Mouse (Mus musculus) liver, embryonic 14.5 days (tissue): ENCODE measurements around the gene Mcts2. TPM values are rescaled to one million over a fixed set of nuclear protein-coding genes. Genes with fewer than 3 reads are reported as not detected.

Source experiments
- ATAC-seq: fragments of 200-750 bp; cut with Nextera tagmentation; 2 replicates; pipeline ENCODE4 v1.8.0; 2017; ENCODE audit warnings: moderate number of reproducible peaks, mild to moderate bottlenecking, moderate library complexity; ENCODE audit not compliant: insufficient read depth
- DNase-seq, 3 experiments: peaks; one replicate each; pipeline ENCODE4 v3.0.0-alpha.2; 2012 to 2013; ENCODE audit warnings: low read depth in 3 of 3, low spot score in 3 of 3
- H3K27ac ChIP-seq: fragments of 300-500 bp; sonication (generic); 2 replicates; pipeline ENCODE4 v1.5.1; 2014; ENCODE audit warnings: moderate library complexity, mild to moderate bottlenecking, control low read depth, inconsistent platforms
- H3K27me3 ChIP-seq: fragments of 300-500 bp; sonication (generic); 2 replicates; pipeline ENCODE4 v1.6.1; 2014; ENCODE audit warnings: mild to moderate bottlenecking, low read length, moderate library complexity; ENCODE audit not compliant: control insufficient read depth, insufficient read depth
- H3K36me3 ChIP-seq: fragments of 300-500 bp; sonication (generic); replicated peaks from 2 replicates; pipeline ENCODE4 v1.6.1; 2014; ENCODE audit warnings: low read depth; ENCODE audit not compliant: control insufficient read depth, insufficient read depth
- H3K4me1 ChIP-seq, 2 experiments: fragments of 200-500 bp in 1 of 2; fragments of 300-500 bp in 1 of 2; sonication (generic) in 1 of 2; replicated peaks; 2 replicates each; pipeline ENCODE4 v1.6.1; 2012 to 2014; ENCODE audit warnings: antibody characterized with exemption in 1 of 2, inconsistent platforms in 1 of 2, low read length in 1 of 2; ENCODE audit not compliant: control insufficient read depth in 2 of 2, insufficient read depth in 2 of 2
- H3K4me2 ChIP-seq: fragments of 300-500 bp; sonication (generic); 2 replicates; pipeline ENCODE4 v1.6.1; 2014; ENCODE audit warnings: low read depth, mild to moderate bottlenecking, control low read depth, moderate library complexity
- H3K4me3 ChIP-seq, 2 experiments: fragments of 200-500 bp in 1 of 2; fragments of 300-500 bp in 1 of 2; sonication (generic) in 1 of 2; 2 replicates each; pipeline ENCODE4 v1.5.1; 2012 to 2014; ENCODE audit warnings: low read depth in 2 of 2, low read length in 2 of 2, mild to moderate bottlenecking in 2 of 2, control low read depth in 1 of 2, inconsistent platforms in 1 of 2, moderate library complexity in 1 of 2; ENCODE audit not compliant: insufficient read depth in 1 of 2
- H3K9ac ChIP-seq: fragments of 300-500 bp; sonication (generic); replicated peaks from 2 replicates; pipeline ENCODE4 v1.6.1; 2014; ENCODE audit warnings: mild to moderate bottlenecking, control low read depth, moderate library complexity
- H3K9me3 ChIP-seq: fragments of 300-500 bp; sonication (generic); 2 replicates; pipeline ENCODE4 v1.6.1; 2016; ENCODE audit warnings: low read length, mixed read lengths; ENCODE audit not compliant: control insufficient read depth
- CTCF ChIP-seq: IDR thresholded peaks from 2 replicates; pipeline ENCODE4 v1.5.1; 2016; ENCODE audit warnings: antibody characterized with exemption, low read depth, control low read depth
- EP300 ChIP-seq: IDR thresholded peaks from 2 replicates; pipeline ENCODE4 v1.6.1; 2016; ENCODE audit warnings: antibody characterized with exemption, low read depth
- WGBS: fragments of 180-500 bp; shearing (Covaris S2); extraction: QIAGEN DNeasy Blood & Tissue Kit; methylation state at CpG from one replicate; pipeline ENCODE4 v1.1.7; 2014; ENCODE audit not compliant: insufficient replicate concordance; 5-methylcytosine and 5-hydroxymethylcytosine counted together
- polyA plus RNA-seq, 2 experiments: library from polyadenylated mRNA; depleted of rRNA in 1 of 2; stranded (reverse) in 1 of 2; unstranded in 1 of 2; fragments of >200 nt; fragmentation: Nextera tagmentation in 1 of 2; extraction: Ambion mirVana in 1 of 2; gene quantifications; 2 replicates each; pipeline versions ENCODE4 v1.2.1 to v1.2.3; 2012 to 2014

Gene Mcts2
- polyA plus RNA-seq (2012; rRNA removed) (4.3 and 10.3 TPM in 2 replicates), polyA plus RNA-seq (2014; fragmentation: Nextera tagmentation; extraction: Ambion mirVana) (14.7 and 15.2 TPM in 2 replicates)

DNA sequence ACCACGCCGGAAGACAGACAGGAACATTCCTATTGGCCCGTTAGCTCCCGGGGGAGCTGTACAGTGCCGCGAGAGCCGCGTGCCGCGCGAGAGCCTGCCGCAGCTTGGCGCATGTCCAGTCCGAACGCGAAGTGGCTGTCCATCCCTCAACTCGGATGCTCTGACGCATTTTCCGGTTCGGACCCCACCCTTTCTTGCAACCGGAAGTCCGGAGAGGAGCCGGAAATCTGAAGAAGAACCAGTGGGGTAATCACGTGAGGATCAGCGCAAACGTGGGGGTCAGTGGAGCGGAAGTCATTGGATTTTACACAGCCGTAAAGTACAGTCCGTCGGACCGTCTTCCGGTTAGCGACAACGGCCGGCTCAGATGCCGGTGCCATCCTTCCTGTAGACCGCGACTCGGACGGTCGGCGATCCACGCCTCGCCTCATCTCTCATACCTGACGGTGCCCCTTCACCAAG, at the start of gene Mcts2:
Gene Mcts2 (plus strand): TSS at position 230 of the 462 bp plus-strand sequence.
- peak within 1 kb of the TSS; percentile 61 to 64 for H3K4me3 ChIP-seq

GRCm38 (mm10) chr2:152637381-152637780, 49.5 kb upstream of the Mcts2 start:
- TF ChIP-seq EP300 (no peak), CTCF (no peak)
- H3K4me2 ChIP-seq = no peak overlapping the region
- no peak overlapping the region for H3K9ac ChIP-seq
- H3K27me3 ChIP-seq = no peaks in the 10 kb centered on the region
- 0 out of 4 replicates have a peak, but pooled peaks cover 0 to 2% of the 10 kb centered on the region in 2 experiments for H3K4me1 ChIP-seq
- H3K36me3 ChIP-seq = no peaks in the 10 kb centered on the region
- H3K4me3 ChIP-seq = no peak overlapping the region
- DNase-seq (no peak), ATAC-seq (no peak)
- 73% methylated on average over 4 of the region's 4 CpGs for WGBS
- H3K27ac ChIP-seq = no peak overlapping the region
- H3K9me3 ChIP-seq = no peaks in the 10 kb centered on the region

More for the DNA sequence above, at the start of gene Mcts2:
- peak; percentile 97 for ATAC-seq
- Histone ChIP-seq H3K27ac (peak within 1 kb of the TSS; percentile 19), H3K9me3 (no peaks in the 10 kb centered on the region), H3K9ac (peak within 1 kb of the TSS; percentile 54), H3K4me1 (peaks cover 0 to 5% of the 10 kb centered on the region in 2 experiments; a peak in 1 of 4 replicates), H3K4me2 (peak within 1 kb of the TSS; percentile 74), H3K36me3 (peaks cover 30% of the 10 kb centered on the region), H3K27me3 (no peaks in the 10 kb centered on the region)
- TF ChIP-seq EP300 (peak; percentile 40; the same call in 1 of the 2 replicates), CTCF (no peak)
- peak; percentile 88 to 93 (median 89) for DNase-seq
- WGBS = 43% methylated on average over 45 of the region's 45 CpGs

DNA sequence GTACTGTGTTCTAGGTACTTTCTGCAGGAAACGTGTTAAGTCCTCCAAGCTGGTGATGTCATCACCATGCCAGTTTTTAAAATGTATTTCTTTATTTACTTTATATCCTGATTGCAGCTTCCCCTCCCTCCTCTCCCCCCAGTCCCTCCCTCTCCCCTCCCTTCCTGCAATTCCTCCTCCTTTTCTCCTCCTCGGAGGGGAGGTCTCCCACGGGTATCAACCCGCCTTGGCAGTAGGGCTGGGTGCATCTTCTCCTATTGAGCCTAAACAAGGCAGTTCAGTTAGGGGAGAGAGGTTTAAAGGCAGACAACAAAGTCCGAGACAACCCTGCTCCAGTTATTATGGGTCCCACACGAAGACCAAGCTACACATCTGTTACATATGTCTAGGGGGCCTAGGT, 48.0 kb upstream of the Mcts2 start:
- no peak overlapping the region for H3K4me2 ChIP-seq
- H3K9ac ChIP-seq = no peak overlapping the region
- no peak overlapping the region for H3K27ac ChIP-seq
- H3K27me3 ChIP-seq = no peaks in the 10 kb centered on the region
- H3K4me1 ChIP-seq = 0 out of 4 replicates have a peak, but pooled peaks cover 0 to 2% of the 10 kb centered on the region in 2 experiments
- H3K36me3 ChIP-seq = no peaks in the 10 kb centered on the region
- DNase-seq (no peak), ATAC-seq (no peak)
- H3K9me3 ChIP-seq = no peaks in the 10 kb centered on the region
- TF ChIP-seq CTCF (no peak), EP300 (no peak)
- H3K4me3 ChIP-seq = no peak overlapping the region
- 52% methylated on average over 6 of the region's 6 CpGs for WGBS

DNA sequence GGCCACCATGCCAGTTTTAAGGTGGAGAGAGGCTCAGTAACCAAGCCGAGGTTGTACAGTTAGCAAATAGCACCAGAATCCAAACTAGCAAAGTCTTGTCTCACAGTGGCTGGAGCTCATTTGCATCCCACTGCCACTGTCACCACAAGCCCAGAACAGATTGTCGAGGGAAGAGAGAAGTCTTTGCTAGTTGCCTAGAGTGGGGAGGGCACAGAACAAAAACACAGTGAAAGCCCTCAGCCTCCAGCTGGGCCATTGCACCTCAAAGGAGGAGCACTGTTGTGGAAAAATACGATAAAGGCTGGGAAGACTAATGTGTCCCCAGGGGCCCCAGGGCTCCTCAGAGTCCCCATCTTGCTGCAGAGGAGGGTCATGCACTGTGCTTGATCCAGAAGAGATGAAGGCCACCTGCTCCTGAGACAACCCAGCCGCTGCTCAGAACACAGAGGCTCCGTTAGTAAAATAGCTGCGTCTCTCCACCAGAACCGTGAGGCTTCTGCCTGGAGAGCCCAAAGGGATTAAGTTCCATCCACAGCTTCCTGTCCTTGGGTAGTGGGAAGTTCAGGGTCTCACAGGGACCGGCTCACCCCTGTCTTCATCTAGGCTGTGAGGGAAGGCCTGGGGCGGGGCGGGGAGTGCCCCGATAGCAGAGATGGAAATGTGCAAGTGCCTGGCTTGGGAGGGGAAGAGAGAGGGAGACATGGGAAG, 47.3 kb upstream of the Mcts2 start:
- Histone ChIP-seq H3K4me2 (no peak overlapping the region), H3K27ac (no peak overlapping the region), H3K4me3 (no peak overlapping the region), H3K9me3 (no peaks in the 10 kb centered on the region), H3K9ac (no peak overlapping the region), H3K36me3 (no peaks in the 10 kb centered on the region), H3K4me1 (0 out of 4 replicates have a peak, but pooled peaks cover 0 to 2% of the 10 kb centered on the region in 2 experiments), H3K27me3 (no peaks in the 10 kb centered on the region)
- TF ChIP-seq EP300 (no peak), CTCF (no peak)
- WGBS = 41% methylated on average over 11 of the region's 11 CpGs
- DNase-seq (no peak), ATAC-seq (no peak)

- DNase-seq (no peak), ATAC-seq (no peak)
- H3K4me2 ChIP-seq = no peak overlapping the region
- 49% methylated on average over 10 of the region's 10 CpGs for WGBS
- no peak overlapping the region for H3K4me3 ChIP-seq
- H3K9ac ChIP-seq = no peak overlapping the region
- no peaks in the 10 kb centered on the region for H3K36me3 ChIP-seq
- H3K27me3 ChIP-seq = no peaks in the 10 kb centered on the region
- no peak overlapping the region for H3K27ac ChIP-seq
- no peaks in the 10 kb centered on the region for H3K4me1 ChIP-seq
- no peak for TF ChIP-seq CTCF
- H3K9me3 ChIP-seq = no peaks in the 10 kb centered on the region
These were observed 33.8 kb upstream of the Mcts2 start for GRCm38 (mm10) chr2:152652901-152653620.
